Mouse (Mus musculus): ENCODE results near the gene Sntg2. TPM values are rescaled to one million over a fixed set of nuclear protein-coding genes. Genes with fewer than 3 reads are reported as not detected.

Gene Sntg2
- polyA plus RNA-seq, 2 experiments, result 0.03 to 0.06 TPM

GRCm38 (mm10) chr12:30201031-30201430 lies 172.1 kb downstream of the Sntg2 start:
- ATAC-seq (ENCODE audit: insufficient read depth) (no peak), DNase-seq (ENCODE audit: low read depth in 3 of 3, low spot score in 3 of 3) (no peak)
- H3K4me1 ChIP-seq (replicated peaks; ENCODE audit: control insufficient read depth in 2 of 2, insufficient read depth in 2 of 2, low read length in 1 of 2), result no peaks in the 10 kb centered on the region
- no peak overlapping the region for H3K4me3 ChIP-seq (ENCODE audit: insufficient read depth in 1 of 2, low read depth in 2 of 2, low read length in 2 of 2)
- H3K9me3 ChIP-seq (ENCODE audit: control insufficient read depth, low read length), result no peaks in the 10 kb centered on the region
- no peak overlapping the region for H3K9ac ChIP-seq (replicated peaks)
- WGBS (ENCODE audit: insufficient replicate concordance), result 64% methylated on average over 5 of the region's 5 CpGs
- no peak overlapping the region for H3K4me2 ChIP-seq (ENCODE audit: low read depth)
- no peaks in the 10 kb centered on the region for H3K27me3 ChIP-seq (ENCODE audit: control insufficient read depth, insufficient read depth, low read length)
- H3K27ac ChIP-seq, result no peak overlapping the region
- no peak for TF ChIP-seq CTCF (IDR thresholded peaks at IDR 0.05; ENCODE audit: low read depth)
- no peak for TF ChIP-seq EP300 (IDR thresholded peaks at IDR 0.05; ENCODE audit: low read depth)
- H3K36me3 ChIP-seq (replicated peaks; ENCODE audit: control insufficient read depth, insufficient read depth, low read depth), result no peaks in the 10 kb centered on the region

DNA sequence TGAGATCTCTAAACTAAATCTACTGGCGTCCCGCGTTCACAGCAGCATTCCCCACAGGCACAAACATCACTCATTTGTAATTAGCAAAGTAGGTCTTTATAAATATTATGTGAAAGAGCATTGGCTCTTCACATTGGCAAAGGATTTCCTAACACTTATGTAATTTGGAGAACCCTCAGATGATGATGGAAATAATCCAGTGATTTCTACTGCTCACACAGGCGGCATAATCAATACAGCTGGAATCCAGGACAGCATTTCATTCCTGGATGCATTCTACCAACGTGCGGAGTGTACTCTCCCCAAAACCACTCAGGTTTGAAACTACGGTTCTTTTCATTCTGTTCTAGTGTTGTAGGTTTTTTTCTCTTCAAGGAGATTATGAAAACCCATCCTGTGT lies 172.6 kb downstream of the Sntg2 start:
- Histone ChIP-seq H3K4me1 (replicated peaks; ENCODE audit: control insufficient read depth in 2 of 2, insufficient read depth in 2 of 2, low read length in 1 of 2) (no peaks in the 10 kb centered on the region), H3K36me3 (replicated peaks; ENCODE audit: control insufficient read depth, insufficient read depth, low read depth) (no peaks in the 10 kb centered on the region), H3K27me3 (ENCODE audit: control insufficient read depth, insufficient read depth, low read length) (no peaks in the 10 kb centered on the region), H3K4me3 (ENCODE audit: insufficient read depth in 1 of 2, low read depth in 2 of 2, low read length in 2 of 2) (no peak overlapping the region), H3K27ac (no peak overlapping the region), H3K9me3 (ENCODE audit: control insufficient read depth, low read length) (no peaks in the 10 kb centered on the region), H3K9ac (replicated peaks) (no peak overlapping the region), H3K4me2 (ENCODE audit: low read depth) (no peak overlapping the region)
- ATAC-seq (ENCODE audit: insufficient read depth) (no peak), DNase-seq (ENCODE audit: low read depth in 3 of 3, low spot score in 3 of 3) (no peak)
- TF ChIP-seq CTCF (IDR thresholded peaks at IDR 0.05; ENCODE audit: low read depth) (no peak), EP300 (IDR thresholded peaks at IDR 0.05; ENCODE audit: low read depth) (no peak)
- WGBS (ENCODE audit: insufficient replicate concordance), result 71% methylated on average over 7 of the region's 7 CpGs

- no peak for DNase-seq (ENCODE audit: low read depth in 3 of 3, low spot score in 3 of 3)
- H3K4me1 ChIP-seq (replicated peaks; ENCODE audit: control insufficient read depth in 2 of 2, insufficient read depth in 2 of 2, low read length in 1 of 2), result no peaks in the 10 kb centered on the region
- no peak for TF ChIP-seq EP300 (IDR thresholded peaks at IDR 0.05; ENCODE audit: low read depth)
- TF ChIP-seq CTCF (IDR thresholded peaks at IDR 0.05; ENCODE audit: low read depth), result peak; percentile 41; the same call in 1 of the 2 replicates
- H3K4me2 ChIP-seq (ENCODE audit: low read depth), result no peak overlapping the region
- H3K27me3 ChIP-seq (ENCODE audit: control insufficient read depth, insufficient read depth, low read length), result no peaks in the 10 kb centered on the region
- H3K27ac ChIP-seq, result no peak overlapping the region
- no peaks in the 10 kb centered on the region for H3K36me3 ChIP-seq (replicated peaks; ENCODE audit: control insufficient read depth, insufficient read depth, low read depth)
- 26% methylated on average over 2 of the region's 2 CpGs for WGBS (ENCODE audit: insufficient replicate concordance)
- ATAC-seq (ENCODE audit: insufficient read depth), result no peak
- H3K4me3 ChIP-seq (ENCODE audit: insufficient read depth in 1 of 2, low read depth in 2 of 2, low read length in 2 of 2), result no peak overlapping the region
- H3K9ac ChIP-seq (replicated peaks), result no peak overlapping the region
- no peaks in the 10 kb centered on the region for H3K9me3 ChIP-seq (ENCODE audit: control insufficient read depth, low read length)
Measured at GRCm38 (mm10) chr12:30199735-30200134, 173.4 kb downstream of the Sntg2 start.

- ATAC-seq (ENCODE audit: insufficient read depth), result no peak
Measured at GRCm38 (mm10) chr12:30198250-30198649, 174.9 kb downstream of the Sntg2 start.

GRCm38 (mm10) chr12:30181721-30182120 lies 191.5 kb downstream of the Sntg2 start:
- Histone ChIP-seq H3K9me3 (ENCODE audit: control insufficient read depth, low read length) (no peaks in the 10 kb centered on the region), H3K4me2 (ENCODE audit: low read depth) (no peak overlapping the region), H3K36me3 (replicated peaks; ENCODE audit: control insufficient read depth, insufficient read depth, low read depth) (no peaks in the 10 kb centered on the region), H3K4me3 (ENCODE audit: insufficient read depth in 1 of 2, low read depth in 2 of 2, low read length in 2 of 2) (no peak overlapping the region), H3K9ac (replicated peaks) (no peak overlapping the region), H3K27ac (no peak overlapping the region), H3K27me3 (ENCODE audit: control insufficient read depth, insufficient read depth, low read length) (no peaks in the 10 kb centered on the region), H3K4me1 (replicated peaks; ENCODE audit: control insufficient read depth in 2 of 2, insufficient read depth in 2 of 2, low read length in 1 of 2) (no peaks in the 10 kb centered on the region)
- no peak for TF ChIP-seq CTCF (IDR thresholded peaks at IDR 0.05; ENCODE audit: low read depth)
- no peak for TF ChIP-seq EP300 (IDR thresholded peaks at IDR 0.05; ENCODE audit: low read depth)
- DNase-seq (ENCODE audit: low read depth in 3 of 3, low spot score in 3 of 3), result no peak
- no peak for ATAC-seq (ENCODE audit: insufficient read depth)
- 39% methylated on average over 3 of the region's 3 CpGs for WGBS (ENCODE audit: insufficient replicate concordance)

More at GRCm38 (mm10) chr12:30198250-30198649, 174.9 kb downstream of the Sntg2 start:
- Histone ChIP-seq H3K27me3 (ENCODE audit: control insufficient read depth, insufficient read depth, low read length) (no peaks in the 10 kb centered on the region), H3K4me1 (replicated peaks; ENCODE audit: control insufficient read depth in 2 of 2, insufficient read depth in 2 of 2, low read length in 1 of 2) (no peaks in the 10 kb centered on the region), H3K4me3 (ENCODE audit: insufficient read depth in 1 of 2, low read depth in 2 of 2, low read length in 2 of 2) (no peak overlapping the region), H3K27ac (no peak overlapping the region), H3K9ac (replicated peaks) (no peak overlapping the region), H3K36me3 (replicated peaks; ENCODE audit: control insufficient read depth, insufficient read depth, low read depth) (no peaks in the 10 kb centered on the region), H3K4me2 (ENCODE audit: low read depth) (no peak overlapping the region), H3K9me3 (ENCODE audit: control insufficient read depth, low read length) (no peaks in the 10 kb centered on the region)
- no peak for DNase-seq (ENCODE audit: low read depth in 3 of 3, low spot score in 3 of 3)
- 38% methylated on average over 1 of the region's 1 CpGs for whole genome bisulfite sequencing (ENCODE audit: insufficient replicate concordance)
- no peak for TF ChIP-seq CTCF (IDR thresholded peaks at IDR 0.05; ENCODE audit: low read depth)

Data from liver, embryonic 14.5 days (tissue).